Mouse (Mus musculus) embryonic fibroblast, embryonic 13.5 days (primary cell): ENCODE results near the gene Aox4. TPM values are rescaled to one million over a fixed set of nuclear protein-coding genes. Genes with fewer than 3 reads are reported as not detected.

ENCODE experiments used
- H3K27ac ChIP-seq: 2 replicates; pipeline ENCODE4 v1.5.1; 2012; ENCODE audit warnings: low read length, control low read depth, inconsistent platforms; ENCODE audit not compliant: insufficient read depth
- H3K4me1 ChIP-seq: 2 replicates; pipeline ENCODE4 v1.6.1; 2011; ENCODE audit warnings: low read length; ENCODE audit not compliant: control insufficient read depth, insufficient read depth
- H3K4me3 ChIP-seq: 2 replicates; pipeline ENCODE4 v1.5.1; 2011; ENCODE audit warnings: mild to moderate bottlenecking, control low read depth, low read length; ENCODE audit not compliant: insufficient read depth
- CTCF ChIP-seq: IDR thresholded peaks from 2 replicates; pipeline ENCODE4 v1.5.1; 2011; ENCODE audit warnings: mild to moderate bottlenecking, control low read depth, low read length, moderate library complexity, borderline replicate concordance; ENCODE audit not compliant: insufficient read depth
- POLR2A ChIP-seq: IDR thresholded peaks from 2 replicates; pipeline ENCODE4 v1.6.1; 2011; ENCODE audit warnings: low read depth, mild to moderate bottlenecking, control low read depth, low read length, moderate library complexity
- polyA plus RNA-seq: library from polyadenylated mRNA; stranded (reverse); fragments of >200 nt; gene quantifications from 2 replicates; pipeline ENCODE4 v1.2.4, GENCODE M21; 2011; ENCODE audit warnings: low read depth; ENCODE audit not compliant: missing spikeins, insufficient read length

The Aox4 gene
- polyA plus RNA-seq, 1 experiment: not detected

GRCm38 (mm10) chr1:58278026-58278425, 67.8 kb downstream of the Aox4 start, which contains the start of gene Aox2:
Gene Aox2, plus strand, starts transcription at chr1:58278326.
- Histone ChIP-seq H3K4me1 (no peaks in the 10 kb centered on the region), H3K27ac (no peak within 1 kb of the TSS), H3K4me3 (no peak within 1 kb of the TSS)
- no peak for TF ChIP-seq POLR2A

- TF ChIP-seq POLR2A: no peak
- TF ChIP-seq CTCF: no peak
- Histone ChIP-seq H3K27ac (no peak overlapping the region), H3K4me3 (no peak overlapping the region)
Observed at GRCm38 (mm10) chr1:58278513-58278912, 68.3 kb downstream of the Aox4 start.

GRCm38 (mm10) chr1:58280381-58280780, 70.2 kb downstream of the Aox4 start:
- no peak overlapping the region for H3K4me3 ChIP-seq
- H3K4me1 ChIP-seq: no peaks in the 10 kb centered on the region
- no peak overlapping the region for H3K27ac ChIP-seq
- TF ChIP-seq CTCF (no peak), POLR2A (no peak)

More at GRCm38 (mm10) chr1:58278513-58278912, 68.3 kb downstream of the Aox4 start:
- H3K4me1 ChIP-seq: no peaks in the 10 kb centered on the region

- TF ChIP-seq CTCF: no peak
- TF ChIP-seq POLR2A: no peak
- H3K27ac ChIP-seq: no peak overlapping the region
- H3K4me3 ChIP-seq: no peak overlapping the region
- no peaks in the 10 kb centered on the region for H3K4me1 ChIP-seq
Observed at GRCm38 (mm10) chr1:58280939-58281624, 70.9 kb downstream of the Aox4 start.

GRCm38 (mm10) chr1:58281625-58281988, 71.4 kb downstream of the Aox4 start:
- no peaks in the 10 kb centered on the region for H3K4me1 ChIP-seq
- no peak overlapping the region for H3K27ac ChIP-seq
- TF ChIP-seq POLR2A (no peak), CTCF (no peak)
- no peak overlapping the region for H3K4me3 ChIP-seq

- Histone ChIP-seq H3K27ac (no peak overlapping the region), H3K4me1 (no peaks in the 10 kb centered on the region), H3K4me3 (no peak overlapping the region)
- TF ChIP-seq POLR2A (no peak), CTCF (no peak)
Observed at GRCm38 (mm10) chr1:58284505-58284904, 74.3 kb downstream of the Aox4 start.

GRCm38 (mm10) chr1:58288091-58288490, 77.9 kb downstream of the Aox4 start:
- no peak overlapping the region for H3K27ac ChIP-seq
- H3K4me1 ChIP-seq: no peaks in the 10 kb centered on the region
- TF ChIP-seq CTCF (no peak), POLR2A (no peak)
- no peak overlapping the region for H3K4me3 ChIP-seq

GRCm38 (mm10) chr1:58289863-58290469, 79.8 kb downstream of the Aox4 start:
- Histone ChIP-seq H3K4me1 (no peaks in the 10 kb centered on the region), H3K27ac (no peak overlapping the region), H3K4me3 (no peak overlapping the region)
- no peak for TF ChIP-seq POLR2A
- no peak for TF ChIP-seq CTCF

GRCm38 (mm10) chr1:58291394-58292300, 81.5 kb downstream of the Aox4 start:
- H3K27ac ChIP-seq: no peak overlapping the region
- TF ChIP-seq POLR2A: no peak
- TF ChIP-seq CTCF: no peak

GRCm38 (mm10) chr1:58294730-58295129, 84.5 kb downstream of the Aox4 start:
- H3K4me3 ChIP-seq: no peak overlapping the region
- H3K27ac ChIP-seq: no peak overlapping the region
- no peaks in the 10 kb centered on the region for H3K4me1 ChIP-seq
- TF ChIP-seq CTCF: no peak
- TF ChIP-seq POLR2A: no peak

More at GRCm38 (mm10) chr1:58291394-58292300, 81.5 kb downstream of the Aox4 start:
- no peaks in the 10 kb centered on the region for H3K4me1 ChIP-seq
- H3K4me3 ChIP-seq: no peak overlapping the region
